Mouse (Mus musculus) ovary, adult 10 weeks (tissue): Measurements from ENCODE around the gene Hist2h2aa1. TPM values are rescaled to one million over a fixed set of nuclear protein-coding genes. Genes with fewer than 3 reads are reported as not detected.

Experiments
- polyA plus RNA-seq: library from polyadenylated mRNA; stranded (reverse); fragments of 350-450 nt; fragmentation: Illumina TruSeq; extraction: RNeasy Lipid Tissue Mini Kit (QIAGEN cat#74804); gene quantifications from one replicate; pipeline ENCODE4 v1.2.3, GENCODE M21; 2014

Hist2h2aa1 gene
- not detected for polyA plus RNA-seq

GRCm38 (mm10) chr3:96245003-96245886 is at the start of gene Hist2h2aa1:
Gene Hist2h2aa1 (plus strand): TSS chr3:96245497.

DNA sequence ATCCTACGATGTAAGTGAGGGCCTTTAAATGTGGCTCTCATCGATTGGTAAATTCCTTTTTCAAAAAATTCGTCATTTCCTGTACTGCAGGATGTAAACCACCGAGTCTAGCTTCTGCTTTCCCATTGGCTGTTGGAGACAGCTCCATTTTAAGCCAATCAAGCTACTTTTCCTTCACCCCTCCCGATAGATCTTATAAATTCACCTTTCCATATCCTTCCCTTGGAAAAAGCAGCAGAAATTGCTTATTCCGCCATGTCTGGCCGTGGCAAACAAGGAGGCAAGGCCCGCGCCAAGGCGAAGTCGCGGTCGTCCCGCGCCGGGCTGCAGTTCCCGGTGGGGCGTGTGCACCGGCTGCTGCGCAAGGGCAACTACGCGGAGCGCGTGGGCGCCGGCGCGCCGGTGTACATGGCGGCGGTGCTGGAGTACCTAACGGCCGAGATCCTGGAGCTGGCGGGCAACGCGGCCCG is 25.6 kb upstream of the Hist2h2aa1 start, which contains the start of the genes Bola1 and Hist2h2ab:
Bola1 (minus strand) TSS at position 49 of the 470 bp plus-strand sequence.
Hist2h2ab (plus strand) TSS at position 205 of the 470 bp plus-strand sequence.

DNA sequence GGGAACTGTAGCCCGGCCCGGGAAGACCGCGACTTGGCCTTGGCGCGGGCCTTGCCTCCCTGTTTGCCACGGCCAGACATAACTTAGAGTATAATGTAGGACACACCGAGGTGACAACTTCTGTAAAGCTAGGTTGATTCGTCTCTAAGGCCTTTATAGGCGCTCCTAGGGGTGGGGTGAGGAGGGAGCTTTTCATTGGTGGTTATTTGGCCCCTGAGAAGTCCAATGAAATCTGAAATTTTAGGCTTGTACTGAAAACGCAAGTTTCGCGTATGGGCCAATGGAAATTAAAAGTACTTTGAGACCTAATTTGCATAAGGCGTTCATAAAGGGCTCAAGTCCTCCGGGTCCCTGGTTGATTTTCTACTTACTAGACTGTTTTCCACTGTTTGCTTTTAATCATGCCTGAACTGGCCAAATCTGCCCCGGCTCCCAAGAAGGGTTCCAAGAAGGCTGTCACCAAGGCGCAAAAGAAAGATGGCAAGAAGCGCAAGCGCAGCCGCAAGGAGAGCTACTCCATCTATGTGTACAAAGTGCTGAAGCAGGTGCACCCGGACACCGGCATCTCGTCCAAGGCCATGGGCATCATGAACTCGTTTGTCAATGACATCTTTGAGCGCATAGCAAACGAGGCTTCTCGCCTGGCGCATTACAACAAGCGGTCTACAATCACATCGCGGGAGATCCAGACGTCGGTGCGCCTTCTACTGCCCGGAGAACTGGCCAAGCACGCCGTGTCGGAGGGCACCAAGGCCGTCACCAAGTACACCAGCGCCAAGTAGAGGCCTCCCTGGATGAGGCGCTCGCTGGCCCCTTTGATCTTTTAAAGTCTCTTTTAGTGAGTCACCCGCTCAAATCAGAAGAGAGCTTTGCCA is 24.3 kb upstream of the Hist2h2aa1 start, which contains the start of the genes Hist2h2ac and Hist2h2be:
Hist2h2ac (minus strand) TSS at position 116 of the 875 bp plus-strand sequence.
Hist2h2be (plus strand) TSS at position 355 of the 875 bp plus-strand sequence.

DNA sequence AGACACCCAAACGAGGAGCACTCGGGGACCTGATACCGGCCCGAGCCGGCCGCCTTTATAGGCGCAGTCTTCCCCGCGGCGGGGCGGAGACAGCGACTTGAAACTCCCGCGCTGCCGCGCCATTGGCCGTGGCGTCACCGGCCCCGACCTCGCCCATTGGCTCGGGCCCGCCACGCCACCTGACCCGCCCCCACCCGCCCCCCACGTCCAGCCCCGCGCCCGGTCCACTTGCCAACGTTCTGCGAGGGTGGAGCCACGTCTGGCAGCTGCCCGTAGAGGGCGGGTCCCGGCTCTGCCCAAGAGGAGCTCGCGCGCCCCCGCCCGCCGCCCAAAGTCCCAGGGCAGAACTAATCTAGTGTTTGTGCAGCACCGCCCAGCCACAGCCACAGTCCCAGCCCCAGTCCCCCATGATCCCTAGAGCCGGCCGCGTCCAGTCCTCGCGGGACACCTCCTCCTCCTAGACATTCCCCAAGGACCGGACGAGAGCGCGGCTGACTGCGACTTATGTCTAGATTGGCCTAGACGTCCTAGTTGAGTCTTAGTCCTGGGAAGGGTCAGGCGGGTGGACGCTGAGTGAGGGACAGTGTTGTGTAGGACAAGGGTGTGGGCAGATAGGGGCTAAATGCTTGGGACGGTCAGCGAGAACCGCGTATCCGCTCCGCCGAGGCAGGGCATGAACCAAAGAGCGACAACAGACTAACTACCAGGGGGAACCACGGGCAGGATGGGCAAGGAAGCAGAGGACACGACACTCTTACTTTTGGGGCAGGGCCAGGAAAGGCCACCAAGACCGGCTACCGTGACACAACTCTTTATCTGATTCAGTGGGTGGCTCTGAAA is 6.1 kb upstream of the Hist2h2aa1 start, which contains the start of gene Hist2h3c2:
Hist2h3c2 (minus strand) TSS at position 174 of the 840 bp plus-strand sequence.

GRCm38 (mm10) chr3:96239949-96240798 is 5.1 kb upstream of the Hist2h2aa1 start, which contains the start of gene Hist2h2aa2:
Gene Hist2h2aa2 (minus strand): TSS chr3:96240276.

GRCm38 (mm10) chr3:96246427-96246856 is 1.1 kb downstream of the Hist2h2aa1 start, which contains the start of gene Hist2h3c1:
Gene Hist2h3c1 (plus strand): TSS chr3:96246685.

DNA sequence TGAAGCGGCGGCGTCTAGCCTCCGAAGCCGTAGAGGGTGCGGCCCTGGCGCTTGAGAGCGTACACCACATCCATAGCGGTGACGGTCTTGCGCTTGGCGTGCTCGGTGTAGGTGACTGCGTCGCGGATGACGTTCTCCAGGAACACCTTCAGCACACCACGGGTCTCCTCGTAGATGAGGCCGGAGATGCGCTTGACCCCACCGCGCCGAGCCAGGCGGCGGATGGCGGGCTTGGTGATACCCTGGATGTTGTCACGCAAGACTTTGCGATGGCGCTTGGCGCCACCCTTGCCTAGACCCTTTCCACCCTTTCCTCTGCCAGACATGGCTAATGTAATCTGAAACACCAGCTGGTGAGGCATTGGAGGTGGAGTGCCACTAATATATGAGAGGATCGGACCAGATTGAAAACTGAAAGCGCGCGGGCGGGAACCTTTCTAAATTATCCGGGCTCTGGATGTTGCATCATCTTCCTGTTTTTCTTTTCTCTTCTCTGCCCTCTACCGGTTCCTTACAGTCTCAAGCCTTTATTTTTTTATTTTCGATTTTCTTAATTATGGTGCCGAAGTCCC is 17.8 kb downstream of the Hist2h2aa1 start, which contains the start of gene Hist2h4:
Hist2h4 (minus strand) TSS at position 333 of the 572 bp plus-strand sequence.

GRCm38 (mm10) chr3:96268051-96268775 is 22.9 kb downstream of the Hist2h2aa1 start, which contains the start of gene Hist2h3b:
Gene Hist2h3b (plus strand): TSS chr3:96268654.

DNA sequence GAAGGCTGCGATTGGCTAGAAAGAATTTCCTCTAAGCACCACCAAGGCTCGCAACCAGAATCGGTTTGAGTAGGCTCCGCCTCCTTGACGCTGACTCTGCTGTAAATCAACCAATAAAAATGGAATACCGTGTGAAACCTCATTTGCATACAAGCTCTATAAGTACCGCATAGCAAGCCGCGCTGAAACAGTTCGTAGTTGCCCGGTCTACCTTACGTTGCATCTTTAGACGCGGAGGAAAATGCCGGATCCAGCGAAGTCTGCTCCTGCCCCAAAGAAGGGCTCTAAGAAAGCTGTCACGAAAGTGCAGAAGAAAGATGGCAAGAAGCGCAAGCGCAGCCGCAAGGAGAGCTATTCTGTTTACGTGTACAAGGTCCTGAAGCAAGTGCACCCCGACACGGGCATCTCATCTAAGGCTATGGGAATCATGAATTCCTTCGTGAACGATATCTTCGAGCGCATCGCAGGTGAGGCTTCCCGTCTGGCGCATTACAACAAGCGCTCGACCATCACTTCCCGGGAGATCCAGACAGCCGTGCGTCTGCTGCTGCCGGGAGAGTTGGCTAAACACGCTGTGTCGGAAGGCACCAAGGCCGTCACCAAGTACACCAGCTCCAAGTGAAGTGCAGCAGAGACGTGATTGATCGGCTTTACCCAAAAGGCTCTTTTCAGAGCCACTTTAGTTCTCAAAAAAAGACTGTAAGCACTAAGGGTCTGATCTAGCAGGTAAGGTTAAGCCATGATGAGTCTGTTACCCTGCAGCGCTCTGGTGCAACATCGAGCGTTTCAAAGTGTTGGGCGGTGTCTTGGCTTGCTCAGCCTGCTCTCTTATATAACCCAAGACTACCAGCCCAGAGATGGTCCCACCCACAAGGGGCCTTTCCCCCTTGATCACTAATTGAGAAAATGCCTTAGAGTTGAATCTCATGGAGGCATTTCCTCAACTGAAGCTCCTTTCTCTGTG is 24.5 kb downstream of the Hist2h2aa1 start, which contains the start of gene Hist2h2bb:
Hist2h2bb (plus strand) TSS at position 242 of the 964 bp plus-strand sequence.

DNA sequence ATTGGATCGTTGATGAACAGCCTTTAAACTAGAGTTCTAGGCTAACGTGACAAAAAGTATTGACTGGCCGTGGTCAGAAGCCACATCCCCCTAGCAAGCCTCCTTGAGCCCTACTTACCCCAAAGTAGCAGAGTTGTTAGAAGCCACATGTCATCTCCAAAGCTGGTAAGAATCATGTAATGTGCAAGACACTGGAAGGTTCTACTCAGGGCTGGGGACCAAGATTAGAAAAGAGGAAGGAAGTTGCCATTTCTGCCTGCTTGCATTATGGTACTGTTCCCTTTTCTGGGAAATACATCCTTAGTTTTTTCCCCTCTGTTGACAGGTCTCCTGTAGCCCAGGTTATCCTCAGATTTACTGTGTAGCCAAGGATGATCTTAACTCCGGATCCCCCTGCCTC is 48.5 kb downstream of the Hist2h2aa1 start, which contains the start of gene Fcgr1:
Fcgr1 (minus strand) TSS at position 183 of the 400 bp plus-strand sequence.

Other genes with a start within 250 kb of the Hist2h2aa1 start
- gene Plekho1, start 249.5 kb upstream of the Hist2h2aa1 start, polyA plus RNA-seq = 12.5 TPM
- gene Vps45, start 187.0 kb upstream of the Hist2h2aa1 start, polyA plus RNA-seq = 51.8 TPM
- gene Otud7b, start 141.0 kb upstream of the Hist2h2aa1 start, polyA plus RNA-seq = 30.3 TPM
- 3.4 TPM for gene Mtmr11, start 83.5 kb upstream of the Hist2h2aa1 start, polyA plus RNA-seq
- 19.9 TPM for gene Sf3b4, start 73.2 kb upstream of the Hist2h2aa1 start, polyA plus RNA-seq
- 0.20 TPM for gene Sv2a, start 64.3 kb upstream of the Hist2h2aa1 start, polyA plus RNA-seq
- 3.5 TPM for gene Bola1, start 25.8 kb upstream of the Hist2h2aa1 start, polyA plus RNA-seq
- gene Hist2h2ab, start 25.6 kb upstream of the Hist2h2aa1 start, polyA plus RNA-seq = not detected
- gene Hist2h2ac, start 24.6 kb upstream of the Hist2h2aa1 start, polyA plus RNA-seq = not detected
- gene Hist2h2be, start 24.4 kb upstream of the Hist2h2aa1 start, polyA plus RNA-seq = 23.4 TPM
- gene Hist2h3c2, start 6.4 kb upstream of the Hist2h2aa1 start, polyA plus RNA-seq = 1.5 TPM
- not detected for gene Hist2h2aa2, start 5.2 kb upstream of the Hist2h2aa1 start, polyA plus RNA-seq
- gene Hist2h3c1, start 1.2 kb downstream of the Hist2h2aa1 start, polyA plus RNA-seq = 26.3 TPM
- gene Hist2h4, start 17.8 kb downstream of the Hist2h2aa1 start, polyA plus RNA-seq = not detected
- gene Hist2h3b, start 23.2 kb downstream of the Hist2h2aa1 start, polyA plus RNA-seq = not detected
- not detected for gene Hist2h2bb, start 24.3 kb downstream of the Hist2h2aa1 start, polyA plus RNA-seq
- 1.3 TPM for gene Fcgr1, start 48.5 kb downstream of the Hist2h2aa1 start, polyA plus RNA-seq
- not detected for gene BC107364, start 206.8 kb downstream of the Hist2h2aa1 start, polyA plus RNA-seq